Mouse (Mus musculus): ENCODE data around the gene Tmem268. TPM values are rescaled to one million over a fixed set of nuclear protein-coding genes. Genes with fewer than 3 reads are reported as not detected.

Gene Tmem268
- 7.6 and 10.2 TPM in 2 replicates for polyA plus RNA-seq (2016; fragmentation: Nextera tagmentation; extraction: Ambion mirVana)

- H3K9me3 ChIP-seq: no peaks in the 10 kb centered on the region
- peak within 1 kb of the TSS; percentile 73 for H3K4me3 ChIP-seq
- peaks cover 80% of the 10 kb centered on the region for H3K4me1 ChIP-seq (replicated peaks)
- H3K27ac ChIP-seq: peak within 1 kb of the TSS; percentile 93
- WGBS: under 1% methylated on average over 81 of the region's 81 CpGs
- peaks cover 3% of the 10 kb centered on the region for H3K27me3 ChIP-seq (ENCODE audit: insufficient read depth, poor library complexity, severe bottlenecking)
- DNase-seq (ENCODE audit: low spot score): peak; percentile 78
- H3K36me3 ChIP-seq: peaks cover 13% of the 10 kb centered on the region; the same call in 1 of the 2 replicates
These were observed at the start of gene Tmem268 for GRCm38 (mm10) chr4:63558407-63559081. Tmem268 (plus strand) TSS chr4:63558781.

DNA sequence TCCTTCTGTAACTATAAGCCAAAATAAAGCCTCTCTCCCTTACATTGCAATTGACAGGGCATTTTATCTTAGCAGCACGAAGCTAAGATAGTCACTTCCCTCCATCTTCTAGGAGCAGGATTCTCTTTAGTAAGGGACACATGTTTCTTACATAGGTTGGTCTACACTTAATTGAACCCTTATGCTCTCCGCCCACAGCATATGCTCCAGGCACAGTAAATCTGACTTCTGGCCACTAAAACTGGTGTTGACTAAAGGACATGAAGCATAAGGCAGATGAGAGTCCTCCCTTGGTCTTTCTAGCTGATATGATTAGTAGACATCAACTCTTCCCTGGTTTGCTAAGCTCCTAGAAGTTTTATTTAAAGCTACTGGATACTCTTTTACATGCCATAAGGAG lies 45.7 kb upstream of the Tmem268 start:
- H3K27me3 ChIP-seq (ENCODE audit: insufficient read depth, poor library complexity, severe bottlenecking): no peaks in the 10 kb centered on the region
- H3K9me3 ChIP-seq: no peaks in the 10 kb centered on the region
- H3K4me3 ChIP-seq: no peak overlapping the region
- WGBS: 85% methylated on average over 2 of the region's 2 CpGs
- H3K27ac ChIP-seq: no peak overlapping the region
- no peaks in the 10 kb centered on the region for H3K36me3 ChIP-seq
- no peaks in the 10 kb centered on the region for H3K4me1 ChIP-seq (replicated peaks)
- DNase-seq (ENCODE audit: low spot score): no peak

DNA sequence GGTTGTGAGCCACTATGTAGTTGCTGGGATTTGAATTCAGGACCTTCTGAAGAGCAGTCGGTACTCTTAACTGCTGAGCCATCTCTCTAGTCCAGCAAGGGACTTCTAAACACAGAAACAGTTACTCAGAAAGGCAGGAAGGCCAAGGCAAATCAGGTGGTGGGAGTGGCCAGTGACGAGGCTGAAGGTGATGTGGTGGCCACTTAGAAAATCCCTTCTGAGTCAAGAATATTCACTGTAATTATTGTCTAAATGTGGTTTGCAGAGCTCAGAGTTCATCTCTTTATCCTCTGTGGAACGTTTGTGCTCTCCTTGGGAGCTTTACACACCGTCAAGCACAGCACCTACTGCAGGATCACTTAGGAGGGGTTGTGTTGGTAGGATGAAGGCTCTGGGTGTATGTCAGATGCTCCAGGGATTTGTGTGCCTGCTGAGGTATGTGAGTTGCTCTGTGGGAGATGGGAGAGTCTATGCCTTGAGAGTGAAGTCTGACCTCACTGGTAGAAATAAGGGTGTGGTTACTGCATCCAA lies 44.1 kb upstream of the Tmem268 start:
- H3K4me3 ChIP-seq: no peak overlapping the region
- no peak overlapping the region for H3K27ac ChIP-seq
- WGBS: 79% methylated on average over 4 of the region's 4 CpGs
- DNase-seq (ENCODE audit: low spot score): no peak
- H3K4me1 ChIP-seq (replicated peaks): no peaks in the 10 kb centered on the region
- no peaks in the 10 kb centered on the region for H3K27me3 ChIP-seq (ENCODE audit: insufficient read depth, poor library complexity, severe bottlenecking)
- no peaks in the 10 kb centered on the region for H3K9me3 ChIP-seq
- no peaks in the 10 kb centered on the region for H3K36me3 ChIP-seq

DNA sequence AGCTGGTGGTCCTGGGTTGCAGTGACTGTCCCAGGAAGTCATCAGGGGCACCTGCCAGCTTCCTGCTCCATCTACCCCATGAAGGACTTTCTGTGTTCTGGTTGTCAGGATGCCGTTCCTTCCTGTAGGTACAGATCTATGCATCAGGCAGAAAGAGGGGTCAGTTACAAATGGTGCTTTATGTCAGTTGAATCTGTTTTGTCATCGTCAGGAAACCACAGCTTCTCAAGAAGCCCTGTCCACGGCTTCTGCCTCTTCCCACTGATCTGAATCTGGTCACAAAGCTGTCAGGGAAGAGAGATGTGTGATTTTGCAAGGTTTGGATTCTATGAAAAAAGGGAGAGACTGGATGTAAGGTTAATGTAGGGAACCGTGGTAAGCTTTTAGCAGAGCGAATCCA lies 43.6 kb upstream of the Tmem268 start:
- Histone ChIP-seq H3K36me3 (no peaks in the 10 kb centered on the region), H3K27ac (no peak overlapping the region)

DNA sequence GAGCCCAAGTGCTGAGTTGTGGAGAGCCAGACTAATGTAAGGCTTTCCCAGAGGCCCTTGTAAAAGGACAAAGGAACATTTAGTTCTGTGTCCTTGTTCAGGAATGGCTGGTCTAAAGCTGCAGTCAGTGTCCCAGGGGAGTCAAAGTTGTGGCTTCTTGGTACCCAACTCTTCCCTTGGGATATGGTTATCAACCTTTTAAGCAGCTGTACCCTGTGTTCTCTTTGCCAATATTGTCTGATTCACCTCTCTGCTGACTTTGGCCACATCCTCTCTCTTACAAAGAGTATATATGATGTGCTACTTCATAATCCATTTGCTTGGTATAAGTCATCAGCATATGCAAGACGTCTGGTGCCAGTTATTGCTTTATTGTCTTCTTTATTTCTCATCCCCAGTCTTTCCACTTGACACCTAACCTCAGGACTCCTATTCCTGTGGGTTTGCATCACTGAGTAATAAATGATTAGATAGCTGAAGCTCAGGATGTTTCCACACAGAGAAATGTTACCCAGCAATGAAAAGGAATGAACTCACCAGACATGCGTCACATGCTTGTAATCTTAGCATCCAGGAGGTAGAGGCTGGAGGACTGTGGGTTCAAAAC lies 36.7 kb upstream of the Tmem268 start:
- H3K27me3 ChIP-seq (ENCODE audit: insufficient read depth, poor library complexity, severe bottlenecking): no peaks in the 10 kb centered on the region
- no peak for DNase-seq (ENCODE audit: low spot score)
- no peaks in the 10 kb centered on the region for H3K36me3 ChIP-seq
- H3K9me3 ChIP-seq: no peaks in the 10 kb centered on the region
- no peak overlapping the region for H3K27ac ChIP-seq
- H3K4me3 ChIP-seq: no peak overlapping the region
- WGBS: 85% methylated on average over 2 of the region's 2 CpGs
- H3K4me1 ChIP-seq (replicated peaks): no peaks in the 10 kb centered on the region

More for the DNA sequence above, 43.6 kb upstream of the Tmem268 start:
- no peaks in the 10 kb centered on the region for H3K9me3 ChIP-seq
- no peak overlapping the region for H3K4me3 ChIP-seq
- DNase-seq (ENCODE audit: low spot score): no peak
- no peaks in the 10 kb centered on the region for H3K27me3 ChIP-seq (ENCODE audit: insufficient read depth, poor library complexity, severe bottlenecking)
- WGBS: 84% methylated on average over 5 of the region's 5 CpGs
- no peaks in the 10 kb centered on the region for H3K4me1 ChIP-seq (replicated peaks)

DNA sequence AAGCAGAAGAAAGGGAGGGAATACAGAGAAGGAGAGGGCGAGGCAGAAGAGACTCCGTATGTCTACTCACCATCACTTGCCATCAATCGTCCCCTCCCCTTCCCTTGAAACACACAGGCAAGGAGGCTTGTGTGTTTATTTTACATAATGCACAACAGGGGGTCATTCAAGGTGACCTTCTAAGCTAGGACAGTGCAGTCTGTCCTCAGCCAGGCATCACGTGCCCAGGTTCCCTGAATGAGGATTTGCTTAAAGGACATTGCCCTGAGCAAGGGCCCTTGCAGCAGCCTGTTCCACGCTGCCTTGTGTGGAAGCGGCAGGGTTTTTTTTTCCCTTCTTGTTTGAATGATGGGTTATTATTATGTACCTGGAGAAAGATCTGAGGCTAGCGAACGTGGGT lies 33.1 kb upstream of the Tmem268 start:
- Histone ChIP-seq H3K4me3 (no peak overlapping the region), H3K9me3 (no peaks in the 10 kb centered on the region), H3K27me3 (ENCODE audit: insufficient read depth, poor library complexity, severe bottlenecking) (no peaks in the 10 kb centered on the region), H3K27ac (no peak overlapping the region), H3K36me3 (no peaks in the 10 kb centered on the region), H3K4me1 (replicated peaks) (no peaks in the 10 kb centered on the region)
- DNase-seq (ENCODE audit: low spot score): no peak
- WGBS: 84% methylated on average over 8 of the region's 8 CpGs

DNA sequence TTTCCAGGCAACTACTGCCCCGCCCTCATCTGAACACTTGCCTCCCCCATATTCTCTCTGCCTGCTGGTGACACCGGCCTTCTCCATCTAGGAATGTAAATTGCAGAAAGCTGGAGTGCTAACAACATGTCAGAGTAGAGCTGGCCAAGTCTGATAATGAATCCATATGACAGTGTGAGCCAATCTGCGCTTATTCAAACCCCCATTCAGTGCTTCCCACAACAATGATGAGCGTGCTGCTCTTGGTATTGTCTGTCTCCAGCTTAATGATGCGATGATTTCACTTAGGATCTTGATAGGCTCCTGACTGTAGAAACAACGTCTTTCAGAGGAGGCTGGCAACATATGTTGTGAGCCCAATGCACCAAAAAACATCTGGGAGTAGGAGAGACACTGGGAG lies 29.6 kb upstream of the Tmem268 start:
- Histone ChIP-seq H3K36me3 (no peaks in the 10 kb centered on the region), H3K27me3 (ENCODE audit: insufficient read depth, poor library complexity, severe bottlenecking) (no peaks in the 10 kb centered on the region), H3K4me3 (no peak overlapping the region), H3K4me1 (replicated peaks) (no peaks in the 10 kb centered on the region), H3K27ac (no peak overlapping the region), H3K9me3 (no peaks in the 10 kb centered on the region)
- 81% methylated on average over 6 of the region's 6 CpGs for WGBS
- DNase-seq (ENCODE audit: low spot score): no peak

GRCm38 (mm10) chr4:63530409-63530808 lies 28.2 kb upstream of the Tmem268 start:
- no peaks in the 10 kb centered on the region for H3K36me3 ChIP-seq
- no peaks in the 10 kb centered on the region for H3K9me3 ChIP-seq
- H3K27ac ChIP-seq: no peak overlapping the region
- H3K4me3 ChIP-seq: no peak overlapping the region
- no peaks in the 10 kb centered on the region for H3K27me3 ChIP-seq (ENCODE audit: insufficient read depth, poor library complexity, severe bottlenecking)
- WGBS: 87% methylated on average over 7 of the region's 7 CpGs
- DNase-seq (ENCODE audit: low spot score): no peak
- no peaks in the 10 kb centered on the region for H3K4me1 ChIP-seq (replicated peaks)

DNA sequence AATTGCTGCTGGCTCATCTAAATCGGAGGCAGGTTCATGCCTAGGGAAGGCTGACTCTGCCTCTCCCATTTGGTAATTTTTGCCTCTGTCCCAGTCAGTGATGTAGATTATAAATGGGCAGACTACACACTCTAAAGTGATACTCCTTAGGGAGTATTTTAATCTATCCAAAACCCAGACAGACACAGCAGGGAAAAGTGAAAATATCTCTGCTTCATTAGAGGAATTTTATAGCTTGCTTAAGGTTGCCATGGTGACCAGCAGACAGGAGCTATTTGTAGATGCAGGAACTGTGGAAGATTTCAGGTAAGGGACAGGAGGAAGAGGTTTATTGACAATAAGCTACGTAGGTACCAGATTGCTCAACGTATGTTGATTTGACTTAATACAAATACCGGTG lies 21.0 kb upstream of the Tmem268 start:
- Histone ChIP-seq H3K4me1 (replicated peaks) (no peaks in the 10 kb centered on the region), H3K9me3 (no peaks in the 10 kb centered on the region), H3K27ac (no peak overlapping the region), H3K27me3 (ENCODE audit: insufficient read depth, poor library complexity, severe bottlenecking) (no peaks in the 10 kb centered on the region), H3K36me3 (no peaks in the 10 kb centered on the region), H3K4me3 (no peak overlapping the region)
- 92% methylated on average over 4 of the region's 4 CpGs for WGBS
- no peak for DNase-seq (ENCODE audit: low spot score)

GRCm38 (mm10) chr4:63542209-63542608 lies 16.4 kb upstream of the Tmem268 start:
- no peak overlapping the region for H3K27ac ChIP-seq
- H3K27me3 ChIP-seq (ENCODE audit: insufficient read depth, poor library complexity, severe bottlenecking): no peaks in the 10 kb centered on the region
- no peak for DNase-seq (ENCODE audit: low spot score)
- peaks cover 31% of the 10 kb centered on the region for H3K4me1 ChIP-seq (replicated peaks)
- peaks cover 4% of the 10 kb centered on the region; the same call in 1 of the 2 replicates for H3K36me3 ChIP-seq
- WGBS: 80% methylated on average over 2 of the region's 2 CpGs
- no peak overlapping the region for H3K4me3 ChIP-seq
- H3K9me3 ChIP-seq: no peaks in the 10 kb centered on the region

DNA sequence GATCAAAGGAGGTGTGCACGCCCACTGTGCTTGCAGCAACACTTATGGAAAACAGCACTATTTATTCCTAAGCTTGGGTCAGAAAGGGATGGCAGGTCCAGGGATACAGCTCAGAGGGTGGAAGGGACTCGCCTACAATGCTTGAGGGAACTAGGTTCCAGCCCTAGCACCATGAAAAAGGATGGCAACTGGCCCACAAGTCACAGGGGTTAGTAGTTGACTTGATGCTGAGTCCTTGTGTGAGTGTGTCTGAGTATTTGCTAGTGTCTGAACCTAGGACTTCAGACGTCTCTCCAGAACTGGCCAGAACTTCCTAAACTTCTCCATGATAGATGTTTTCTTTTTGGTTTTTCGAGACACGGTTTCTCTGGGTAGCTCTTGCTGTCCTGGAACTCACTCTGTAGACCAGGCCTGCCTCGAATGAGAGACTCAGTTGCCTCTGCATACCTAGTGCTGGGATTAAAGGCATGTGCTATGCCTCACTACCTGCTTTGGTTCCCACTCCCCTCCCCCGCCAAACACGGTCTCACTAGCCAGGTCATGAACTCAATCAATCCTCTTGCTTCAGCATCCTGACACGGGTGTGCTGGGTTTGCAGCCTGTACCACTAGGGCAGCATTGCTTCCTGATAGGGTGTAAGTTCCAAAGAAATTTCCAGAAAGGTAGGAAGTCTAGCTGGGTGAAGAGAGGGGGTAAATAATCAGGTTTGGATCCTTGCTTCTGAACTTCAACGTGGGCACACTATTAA lies 14.7 kb upstream of the Tmem268 start:
- H3K27me3 ChIP-seq (ENCODE audit: insufficient read depth, poor library complexity, severe bottlenecking): no peaks in the 10 kb centered on the region
- 64% methylated on average over 10 of the region's 10 CpGs for WGBS
- peaks cover 16% of the 10 kb centered on the region for H3K36me3 ChIP-seq
- peak overlapping the region; percentile 92 for H3K4me3 ChIP-seq
- H3K9me3 ChIP-seq: no peaks in the 10 kb centered on the region
- no peak for DNase-seq (ENCODE audit: low spot score)
- H3K27ac ChIP-seq: peak overlapping the region; percentile 97
- peaks cover 35% of the 10 kb centered on the region for H3K4me1 ChIP-seq (replicated peaks)

DNA sequence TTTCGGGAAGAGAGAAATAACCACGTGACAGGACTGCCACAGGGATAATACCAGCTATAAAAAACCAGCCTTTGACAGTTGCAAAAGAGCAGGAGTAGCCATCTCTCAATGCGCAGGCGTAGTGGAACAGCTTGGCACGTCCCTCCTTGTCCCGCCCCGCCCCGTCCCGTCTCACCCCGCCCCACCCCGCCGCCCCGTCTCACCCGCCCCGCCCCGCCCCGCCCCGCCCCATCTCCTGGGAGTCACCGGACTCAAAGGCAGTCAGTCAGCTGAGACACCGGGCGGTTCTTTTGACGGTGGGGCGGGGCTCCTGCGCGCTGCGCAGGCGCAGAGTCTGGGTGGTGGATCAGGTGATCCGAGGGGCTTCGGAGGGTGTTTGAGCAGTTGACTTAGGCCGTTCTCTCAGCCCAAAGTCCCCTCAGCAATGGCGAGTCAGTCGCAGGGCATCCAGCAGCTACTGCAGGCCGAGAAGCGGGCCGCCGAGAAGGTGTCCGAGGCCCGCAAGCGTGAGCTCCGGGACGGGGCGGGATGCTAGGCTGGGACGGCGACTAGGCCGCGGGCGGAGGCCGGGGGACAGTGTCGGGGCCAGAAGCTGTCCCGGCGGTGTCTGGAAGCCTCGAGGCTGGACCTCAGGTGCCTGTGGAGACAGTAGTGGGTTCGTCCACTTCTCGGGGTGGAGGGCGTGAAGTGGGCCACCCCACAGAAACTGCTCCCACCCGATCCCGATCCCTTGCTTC lies 13.9 kb upstream of the Tmem268 start, which contains the start of gene Atp6v1g1:
Gene Atp6v1g1, plus strand, starts transcription at position 279 of the 737 bp plus-strand sequence.
- Histone ChIP-seq H3K27ac (peak within 1 kb of the TSS; percentile 97), H3K27me3 (ENCODE audit: insufficient read depth, poor library complexity, severe bottlenecking) (no peaks in the 10 kb centered on the region), H3K4me1 (replicated peaks) (peaks cover 35% of the 10 kb centered on the region), H3K4me3 (peak within 1 kb of the TSS; percentile 92), H3K36me3 (peaks cover 23% of the 10 kb centered on the region), H3K9me3 (no peaks in the 10 kb centered on the region)
- peak; percentile 98 for DNase-seq (ENCODE audit: low spot score)
- WGBS: under 1% methylated on average over 57 of the region's 57 CpGs

All from hindbrain, embryonic 10.5 days (tissue).